Mouse (Mus musculus): ENCODE measurements around the gene Bri3. TPM values are rescaled to one million over a fixed set of nuclear protein-coding genes. Genes with fewer than 3 reads are reported as not detected.
"Not testable (repeated sequence)": the region's sequence is repeated elsewhere in the genome, so short reads cannot be mapped to it uniquely, and the experiment has no call there.

The Bri3 gene
- total RNA-seq, 2 experiments from 2014 or later: 12.2 to 29.1 TPM

- ATAC-seq (replicated peaks; ENCODE audit: poor library complexity, severe bottlenecking): no peak
Measured at GRCm38 (mm10) chr5:144351185-144351584, 106.9 kb downstream of the Bri3 start.

- no peak for ATAC-seq (replicated peaks; ENCODE audit: poor library complexity, severe bottlenecking)
Measured at GRCm38 (mm10) chr5:144352250-144353047, 108.2 kb downstream of the Bri3 start.

GRCm38 (mm10) chr5:144356776-144357455, 112.7 kb downstream of the Bri3 start:
- no peak for ATAC-seq (replicated peaks; ENCODE audit: poor library complexity, severe bottlenecking)

GRCm38 (mm10) chr5:144357551-144357880, 113.3 kb downstream of the Bri3 start:
- no peak for ATAC-seq (replicated peaks; ENCODE audit: poor library complexity, severe bottlenecking)

- ATAC-seq (replicated peaks; ENCODE audit: poor library complexity, severe bottlenecking): peak; percentile 82
Measured at GRCm38 (mm10) chr5:144357881-144358591, 113.8 kb downstream of the Bri3 start, which contains the start of gene Baiap2l1. Baiap2l1 (minus strand) TSS chr5:144358112.

GRCm38 (mm10) chr5:144358592-144358917, 114.3 kb downstream of the Bri3 start:
- ATAC-seq (replicated peaks; ENCODE audit: poor library complexity, severe bottlenecking): no peak

GRCm38 (mm10) chr5:144359886-144360285, 115.6 kb downstream of the Bri3 start:
- no peak for ATAC-seq (replicated peaks; ENCODE audit: poor library complexity, severe bottlenecking)

GRCm38 (mm10) chr5:144360346-144360745, 116.1 kb downstream of the Bri3 start:
- no peak for ATAC-seq (replicated peaks; ENCODE audit: poor library complexity, severe bottlenecking)

- no peak for ATAC-seq (replicated peaks; ENCODE audit: poor library complexity, severe bottlenecking)
Measured at GRCm38 (mm10) chr5:144364680-144365357, 120.6 kb downstream of the Bri3 start.

- not testable (repeated sequence) for ATAC-seq (replicated peaks; ENCODE audit: poor library complexity, severe bottlenecking)
Measured at GRCm38 (mm10) chr5:144366551-144366950, 122.3 kb downstream of the Bri3 start.

- no peak for ATAC-seq (replicated peaks; ENCODE audit: poor library complexity, severe bottlenecking)
Measured at GRCm38 (mm10) chr5:144368661-144369205, 124.5 kb downstream of the Bri3 start.

- ATAC-seq (replicated peaks; ENCODE audit: poor library complexity, severe bottlenecking): no peak
Measured at GRCm38 (mm10) chr5:144370986-144371385, 126.7 kb downstream of the Bri3 start.

GRCm38 (mm10) chr5:144372177-144372576, 127.9 kb downstream of the Bri3 start:
- no peak for ATAC-seq (replicated peaks; ENCODE audit: poor library complexity, severe bottlenecking)

- ATAC-seq (replicated peaks; ENCODE audit: poor library complexity, severe bottlenecking): peak; percentile 44
Measured at GRCm38 (mm10) chr5:144372885-144373284, 128.6 kb downstream of the Bri3 start.

GRCm38 (mm10) chr5:144379431-144379830, 135.2 kb downstream of the Bri3 start:
- no peak for ATAC-seq (replicated peaks; ENCODE audit: poor library complexity, severe bottlenecking)

GRCm38 (mm10) chr5:144380689-144381088, 136.5 kb downstream of the Bri3 start:
- ATAC-seq (replicated peaks; ENCODE audit: poor library complexity, severe bottlenecking): no peak

- ATAC-seq (replicated peaks; ENCODE audit: poor library complexity, severe bottlenecking): peak; percentile 37; the same call in 1 of the 2 replicates
Measured at GRCm38 (mm10) chr5:144381782-144382181, 137.5 kb downstream of the Bri3 start.

- ATAC-seq (replicated peaks; ENCODE audit: poor library complexity, severe bottlenecking): no peak
Measured at GRCm38 (mm10) chr5:144383936-144384335, 139.7 kb downstream of the Bri3 start.

- peak; percentile 66 for ATAC-seq (replicated peaks; ENCODE audit: poor library complexity, severe bottlenecking)
Measured at GRCm38 (mm10) chr5:144387851-144388250, 143.6 kb downstream of the Bri3 start.

GRCm38 (mm10) chr5:144394142-144394541, 149.9 kb downstream of the Bri3 start:
- no peak for ATAC-seq (replicated peaks; ENCODE audit: poor library complexity, severe bottlenecking)

Data from granulocyte monocyte progenitor cell, adult 5-6 weeks (primary cell).